Mouse (Mus musculus) spleen, embryonic (tissue): ENCODE results near the gene Igflr1.

Experiments used
- CTCF ChIA-PET: fragments of 350-600 bp; sonication (Branson Sonifier 250); formaldehyde crosslinking; loops from one replicate; lab custom pipeline; 2022; lab: Charles Lee

Gene Igflr1

GRCm38 (mm10) chr7:30610043-30610442, 44.8 kb downstream of the Igflr1 start:
- CTCF ChIA-PET, result no interaction called here

- CTCF ChIA-PET, result no interaction called here
Observed at GRCm38 (mm10) chr7:30612654-30613402, 47.6 kb downstream of the Igflr1 start, which contains the start of gene Upk1a. Gene Upk1a (minus strand): TSS chr7:30612847.

DNA sequence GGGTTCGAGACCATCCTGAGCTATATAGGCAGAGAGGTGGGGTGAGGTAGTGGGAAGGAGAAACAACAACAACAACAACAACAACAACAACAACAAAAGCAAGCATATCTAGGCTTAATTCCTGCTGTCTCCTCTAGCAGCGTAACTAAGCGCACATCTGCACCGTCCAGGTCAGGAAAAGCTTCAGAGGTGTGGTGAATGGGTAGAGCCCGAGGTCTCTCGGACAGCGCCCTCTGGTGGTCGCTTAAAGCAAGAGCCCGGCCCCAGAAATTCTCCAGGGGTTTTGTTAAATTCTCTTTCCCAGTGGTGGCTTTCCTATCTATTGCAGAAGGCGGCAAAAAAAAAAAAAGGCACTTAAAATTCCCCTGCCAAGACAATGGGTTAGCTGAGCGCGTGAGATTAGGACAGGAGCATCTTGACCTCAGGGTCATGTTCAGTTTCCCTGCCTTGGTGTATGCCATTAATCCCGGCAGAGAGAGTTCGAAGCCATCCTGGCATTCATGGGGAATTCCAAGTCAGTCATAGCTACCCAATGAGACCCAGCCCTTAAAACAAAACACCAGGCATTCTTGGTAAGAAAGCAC, 48.4 kb downstream of the Igflr1 start:
- CTCF ChIA-PET, result interaction anchor here (0.6 to 1.5 kb wide), 4 partner anchors 9 to 428 kb away, joined by 3 to 7 read pairs (median 4); no protein-coding TSS in a partner anchor

- CTCF ChIA-PET, result interaction anchor here (0.7 to 2.9 kb wide), 4 partner anchors 10 to 22 kb away, joined by 3 to 10 read pairs (median 6); partner anchors contain the start of gene Cox6b1
Observed at GRCm38 (mm10) chr7:30614454-30614853, 49.2 kb downstream of the Igflr1 start.

DNA sequence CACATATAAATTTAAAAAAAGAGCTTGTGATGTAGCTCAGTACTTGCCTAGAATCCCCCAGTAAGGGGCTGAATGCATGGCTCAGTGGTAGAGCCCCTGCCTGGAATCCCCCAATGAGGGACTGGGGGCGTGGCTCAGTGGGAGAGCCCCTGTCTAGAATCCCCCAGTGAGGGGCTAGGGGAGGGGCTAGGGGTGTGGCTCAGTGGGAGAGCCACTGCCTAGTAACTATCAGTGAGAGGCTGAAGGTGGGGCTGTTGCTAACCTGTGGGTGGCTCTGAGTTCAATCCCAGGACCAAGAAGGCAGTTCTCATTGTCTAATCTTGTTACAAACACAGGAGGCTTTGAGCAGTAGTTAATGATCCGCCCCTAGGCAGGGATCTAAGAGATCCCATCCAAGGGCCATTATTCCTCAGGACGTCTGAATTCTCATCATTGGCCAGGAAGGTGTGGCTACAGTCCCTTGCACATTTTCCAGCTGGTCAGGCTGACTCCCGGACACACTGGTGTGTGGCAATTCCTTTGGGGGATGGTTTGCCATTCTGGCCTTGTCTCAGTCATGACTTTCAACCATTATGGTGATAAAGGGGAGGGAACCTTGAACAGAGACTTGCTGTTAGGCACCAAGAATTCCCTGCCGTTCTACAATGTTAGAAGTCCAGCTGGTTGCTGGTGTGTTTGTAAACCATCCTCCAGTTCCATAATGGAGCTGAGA, 50.0 kb downstream of the Igflr1 start:
- CTCF ChIA-PET, result interaction anchor here (1.5 to 2.9 kb wide), 2 partner anchors 10 to 21 kb away, joined by 4 to 10 read pairs; partner anchors contain the start of gene Cox6b1
